Mouse (Mus musculus) liver, embryonic 15.5 days (tissue): ENCODE measurements around the gene Dohh. TPM values are rescaled to one million over a fixed set of nuclear protein-coding genes. Genes with fewer than 3 reads are reported as not detected.

Experiments
- ATAC-seq: fragments of 200-750 bp; cut with Nextera tagmentation; 2 replicates; pipeline ENCODE4 v1.8.0; 2017; ENCODE audit warnings: moderate number of reproducible peaks, mild to moderate bottlenecking, moderate library complexity; ENCODE audit not compliant: insufficient read depth
- H3K27ac ChIP-seq: fragments of 300-500 bp; sonication (generic); replicated peaks from 2 replicates; pipeline ENCODE4 v1.5.1; 2015; ENCODE audit warnings: mild to moderate bottlenecking, inconsistent platforms
- H3K27me3 ChIP-seq: fragments of 300-500 bp; sonication (generic); 2 replicates; pipeline ENCODE4 v1.6.1; 2015; ENCODE audit warnings: mild to moderate bottlenecking, inconsistent platforms
- H3K36me3 ChIP-seq: fragments of 300-500 bp; sonication (generic); replicated peaks from 2 replicates; pipeline ENCODE4 v1.6.1; 2015; ENCODE audit warnings: moderate library complexity, mild to moderate bottlenecking, inconsistent platforms
- H3K4me1 ChIP-seq: fragments of 300-500 bp; sonication (generic); replicated peaks from 2 replicates; pipeline ENCODE4 v1.6.1; 2015; ENCODE audit warnings: inconsistent platforms
- H3K4me2 ChIP-seq: fragments of 300-500 bp; sonication (generic); 2 replicates; pipeline ENCODE4 v1.6.1; 2015; ENCODE audit warnings: moderate library complexity, mild to moderate bottlenecking, inconsistent platforms
- H3K4me3 ChIP-seq: fragments of 300-500 bp; sonication (generic); replicated peaks from 2 replicates; pipeline ENCODE4 v1.5.1; 2015; ENCODE audit warnings: mild to moderate bottlenecking, inconsistent platforms
- H3K9ac ChIP-seq: fragments of 300-500 bp; sonication (generic); 2 replicates; pipeline ENCODE4 v1.6.1; 2015; ENCODE audit warnings: moderate library complexity, mild to moderate bottlenecking, inconsistent platforms
- H3K9me3 ChIP-seq: fragments of 300-500 bp; sonication (generic); replicated peaks from 2 replicates; pipeline ENCODE4 v1.6.1; 2016; ENCODE audit warnings: inconsistent platforms
- WGBS: fragments of 180-500 bp; shearing (Covaris S2); methylation state at CpG from one replicate; pipeline ENCODE4 v1.1.7; 2015; ENCODE audit warnings: mixed read lengths; ENCODE audit not compliant: insufficient replicate concordance; 5-methylcytosine and 5-hydroxymethylcytosine counted together
- polyA plus RNA-seq: library from polyadenylated mRNA; unstranded; fragments of >200 nt; fragmentation: Nextera tagmentation; extraction: Ambion mirVana; gene quantifications from 2 replicates; pipeline ENCODE4 v1.2.1, GENCODE M21; 2015

Dohh gene
- polyA plus RNA-seq, 1 experiment from 2014 or later, result 50.9 TPM

- H3K9me3 ChIP-seq, result no peaks in the 10 kb centered on the region
- no peak overlapping the region for H3K4me3 ChIP-seq
- peaks cover 84% of the 10 kb centered on the region for H3K4me1 ChIP-seq
- H3K9ac ChIP-seq, result no peak overlapping the region
- peaks cover 24% of the 10 kb centered on the region for H3K27me3 ChIP-seq
- 0 out of 2 replicates have a peak overlapping the region, but pooled peaks have one; percentile 47 for H3K4me2 ChIP-seq
- WGBS, result 52% methylated on average over 5 of the region's 5 CpGs
- ATAC-seq, result no peak
- no peak overlapping the region for H3K27ac ChIP-seq
- no peaks in the 10 kb centered on the region for H3K36me3 ChIP-seq
Observed at GRCm38 (mm10) chr10:81415146-81415545, 30.9 kb downstream of the Dohh start.

- H3K9me3 ChIP-seq, result no peaks in the 10 kb centered on the region
- no peak overlapping the region for H3K4me3 ChIP-seq
- no peak for ATAC-seq
- H3K27me3 ChIP-seq, result peaks cover 24% of the 10 kb centered on the region
- H3K9ac ChIP-seq, result no peak overlapping the region
- no peak overlapping the region for H3K4me2 ChIP-seq
- WGBS, result 60% methylated on average over 17 of the region's 17 CpGs
- no peak overlapping the region for H3K27ac ChIP-seq
- H3K36me3 ChIP-seq, result no peaks in the 10 kb centered on the region
- peaks cover 79% of the 10 kb centered on the region for H3K4me1 ChIP-seq
Observed at GRCm38 (mm10) chr10:81415549-81416310, 31.5 kb downstream of the Dohh start.

GRCm38 (mm10) chr10:81416581-81417226 lies 32.5 kb downstream of the Dohh start:
- Histone ChIP-seq H3K4me2 (peak overlapping the region; percentile 68), H3K9ac (0 out of 2 replicates have a peak overlapping the region, but pooled peaks have one; percentile 15), H3K9me3 (no peaks in the 10 kb centered on the region), H3K4me3 (peak overlapping the region; percentile 42), H3K4me1 (peaks cover 69% of the 10 kb centered on the region), H3K27me3 (peaks cover 24% of the 10 kb centered on the region), H3K36me3 (no peaks in the 10 kb centered on the region), H3K27ac (no peak overlapping the region)
- 1% methylated on average over 26 of the region's 26 CpGs for WGBS
- ATAC-seq, result no peak

GRCm38 (mm10) chr10:81417227-81418215 lies 33.3 kb downstream of the Dohh start:
- no peak for ATAC-seq
- Histone ChIP-seq H3K36me3 (no peaks in the 10 kb centered on the region), H3K9ac (no peak overlapping the region), H3K4me3 (peak overlapping the region; percentile 42), H3K9me3 (no peaks in the 10 kb centered on the region), H3K27me3 (peaks cover 25% of the 10 kb centered on the region), H3K27ac (no peak overlapping the region), H3K4me2 (peak overlapping the region; percentile 68), H3K4me1 (peaks cover 61% of the 10 kb centered on the region)
- WGBS, result 46% methylated on average over 12 of the region's 12 CpGs

- Histone ChIP-seq H3K9me3 (no peaks in the 10 kb centered on the region), H3K36me3 (no peaks in the 10 kb centered on the region), H3K4me1 (peaks cover 52% of the 10 kb centered on the region), H3K9ac (no peak overlapping the region), H3K4me3 (no peak overlapping the region), H3K4me2 (no peak overlapping the region), H3K27me3 (peaks cover 31% of the 10 kb centered on the region), H3K27ac (no peak overlapping the region)
- 53% methylated on average over 11 of the region's 11 CpGs for WGBS
- no peak for ATAC-seq
Observed at GRCm38 (mm10) chr10:81418216-81419070, 34.2 kb downstream of the Dohh start.

- Histone ChIP-seq H3K9me3 (no peaks in the 10 kb centered on the region), H3K36me3 (no peaks in the 10 kb centered on the region), H3K27ac (no peak overlapping the region), H3K27me3 (peaks cover 39% of the 10 kb centered on the region), H3K4me2 (no peak overlapping the region), H3K4me1 (peaks cover 43% of the 10 kb centered on the region), H3K4me3 (no peak overlapping the region), H3K9ac (no peak overlapping the region)
- 67% methylated on average over 10 of the region's 10 CpGs for WGBS
- no peak for ATAC-seq
Observed at GRCm38 (mm10) chr10:81419111-81419928, 35.1 kb downstream of the Dohh start.

- no peak overlapping the region for H3K4me3 ChIP-seq
- H3K9me3 ChIP-seq, result no peaks in the 10 kb centered on the region
- peaks cover 42% of the 10 kb centered on the region for H3K4me1 ChIP-seq
- H3K27ac ChIP-seq, result no peak overlapping the region
- no peak for ATAC-seq
- WGBS, result 85% methylated on average over 40 of the region's 40 CpGs
- H3K27me3 ChIP-seq, result peaks cover 49% of the 10 kb centered on the region
- no peaks in the 10 kb centered on the region for H3K36me3 ChIP-seq
- H3K4me2 ChIP-seq, result no peak overlapping the region
- no peak overlapping the region for H3K9ac ChIP-seq
Observed at GRCm38 (mm10) chr10:81420191-81420767, 36.1 kb downstream of the Dohh start.

- Histone ChIP-seq H3K9ac (no peak overlapping the region), H3K9me3 (no peaks in the 10 kb centered on the region), H3K4me1 (peaks cover 45% of the 10 kb centered on the region), H3K27me3 (peaks cover 58% of the 10 kb centered on the region), H3K36me3 (no peaks in the 10 kb centered on the region), H3K27ac (no peak overlapping the region), H3K4me3 (no peak overlapping the region), H3K4me2 (no peak overlapping the region)
- 51% methylated on average over 4 of the region's 4 CpGs for WGBS
- ATAC-seq, result no peak
Observed at GRCm38 (mm10) chr10:81421041-81421796, 37.0 kb downstream of the Dohh start.

GRCm38 (mm10) chr10:81421797-81422100 lies 37.5 kb downstream of the Dohh start:
- no peak overlapping the region for H3K9ac ChIP-seq
- H3K9me3 ChIP-seq, result no peaks in the 10 kb centered on the region
- no peak overlapping the region for H3K4me2 ChIP-seq
- H3K4me3 ChIP-seq, result no peak overlapping the region
- H3K27me3 ChIP-seq, result peaks cover 59% of the 10 kb centered on the region
- no peaks in the 10 kb centered on the region for H3K36me3 ChIP-seq
- no peak for ATAC-seq
- peaks cover 45% of the 10 kb centered on the region for H3K4me1 ChIP-seq
- H3K27ac ChIP-seq, result no peak overlapping the region
- WGBS, result 48% methylated on average over 5 of the region's 5 CpGs
